Mouse (Mus musculus): ENCODE data around the gene Ovca2.
"Not testable (repeated sequence)": the region's sequence is repeated elsewhere in the genome, so short reads cannot be mapped to it uniquely, and the experiment has no call there.

Gene Ovca2

GRCm38 (mm10) chr11:75194850-75195461 lies 16.3 kb upstream of the Ovca2 start:
- no peak for DNase-seq (ENCODE audit: low read depth, low spot score)

- no peak for DNase-seq (ENCODE audit: low read depth, low spot score)
These were observed 15.7 kb upstream of the Ovca2 start for GRCm38 (mm10) chr11:75194121-75194849.

- DNase-seq (ENCODE audit: low read depth, low spot score), result no peak
These were observed 14.8 kb upstream of the Ovca2 start, which contains the start of gene Rtn4rl1 for GRCm38 (mm10) chr11:75193256-75194071. Rtn4rl1 (plus strand) TSS chr11:75193783.

DNA sequence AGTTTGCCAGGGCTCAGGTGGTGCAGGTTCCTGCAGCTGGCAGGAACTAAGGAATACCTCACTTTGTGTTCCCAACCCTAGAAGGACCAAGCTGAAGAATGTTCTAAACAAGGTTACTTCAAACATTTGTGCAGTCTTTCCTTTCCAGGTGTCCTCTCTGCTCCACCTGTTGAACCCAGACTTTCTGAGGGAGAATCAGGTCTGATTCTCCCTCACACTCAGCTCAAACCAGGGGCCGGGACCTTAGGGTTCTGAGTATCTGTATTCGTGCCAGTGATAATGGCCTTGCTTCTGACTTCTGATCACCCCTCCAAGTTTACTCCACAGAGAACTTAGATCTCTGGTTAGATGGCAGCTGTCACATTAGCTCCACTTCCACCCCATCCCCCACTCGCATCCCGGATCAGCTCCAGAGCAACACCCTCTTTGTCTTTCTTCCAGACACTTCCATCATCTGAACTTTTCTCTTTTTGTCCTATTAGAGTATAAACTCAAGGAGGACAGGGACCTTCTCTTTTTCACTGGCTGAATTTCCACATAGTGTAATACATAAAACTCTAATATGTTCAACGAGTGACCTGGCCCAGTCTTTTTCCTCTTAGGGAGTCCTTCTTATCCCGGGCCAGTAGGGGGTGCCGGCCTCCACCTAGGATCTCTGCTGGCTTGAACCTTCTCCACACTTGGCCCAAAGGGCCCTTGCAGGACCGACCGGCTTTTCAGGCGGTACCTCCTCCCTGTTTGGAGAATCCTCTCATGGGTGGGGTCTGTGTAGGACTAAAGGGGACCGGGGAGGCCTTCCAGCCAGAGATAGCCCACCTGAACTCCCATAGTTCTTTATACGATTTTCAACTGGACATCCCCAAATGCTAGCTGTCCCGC lies 13.9 kb upstream of the Ovca2 start:
- DNase-seq (ENCODE audit: low read depth, low spot score), result no peak

GRCm38 (mm10) chr11:75191841-75192240 lies 13.2 kb upstream of the Ovca2 start:
- no peak for DNase-seq (ENCODE audit: low read depth, low spot score)

GRCm38 (mm10) chr11:75190905-75191441 lies 12.3 kb upstream of the Ovca2 start, which contains the start of gene Dph1:
Dph1 (minus strand) TSS chr11:75191241.
- DNase-seq (ENCODE audit: low read depth, low spot score), result no peak

DNA sequence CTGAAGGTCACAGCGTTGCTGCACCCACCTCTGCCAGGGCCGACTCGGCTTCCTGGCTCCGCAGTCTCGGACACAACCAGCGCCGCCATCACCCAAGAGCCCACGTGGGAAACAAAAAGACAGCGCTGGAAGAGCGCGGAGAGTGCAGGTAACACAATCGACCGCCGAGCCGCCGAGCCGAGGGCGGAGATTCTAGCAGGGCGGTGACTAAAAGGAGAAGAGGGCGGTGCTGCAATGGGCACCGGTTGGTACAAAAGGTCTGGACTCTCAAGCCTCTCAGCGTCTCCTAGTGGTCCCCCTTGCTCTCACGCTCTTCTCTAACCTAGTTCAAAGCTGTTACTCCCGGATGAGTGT lies 11.7 kb upstream of the Ovca2 start:
- DNase-seq (ENCODE audit: low read depth, low spot score), result peak; percentile 75

DNA sequence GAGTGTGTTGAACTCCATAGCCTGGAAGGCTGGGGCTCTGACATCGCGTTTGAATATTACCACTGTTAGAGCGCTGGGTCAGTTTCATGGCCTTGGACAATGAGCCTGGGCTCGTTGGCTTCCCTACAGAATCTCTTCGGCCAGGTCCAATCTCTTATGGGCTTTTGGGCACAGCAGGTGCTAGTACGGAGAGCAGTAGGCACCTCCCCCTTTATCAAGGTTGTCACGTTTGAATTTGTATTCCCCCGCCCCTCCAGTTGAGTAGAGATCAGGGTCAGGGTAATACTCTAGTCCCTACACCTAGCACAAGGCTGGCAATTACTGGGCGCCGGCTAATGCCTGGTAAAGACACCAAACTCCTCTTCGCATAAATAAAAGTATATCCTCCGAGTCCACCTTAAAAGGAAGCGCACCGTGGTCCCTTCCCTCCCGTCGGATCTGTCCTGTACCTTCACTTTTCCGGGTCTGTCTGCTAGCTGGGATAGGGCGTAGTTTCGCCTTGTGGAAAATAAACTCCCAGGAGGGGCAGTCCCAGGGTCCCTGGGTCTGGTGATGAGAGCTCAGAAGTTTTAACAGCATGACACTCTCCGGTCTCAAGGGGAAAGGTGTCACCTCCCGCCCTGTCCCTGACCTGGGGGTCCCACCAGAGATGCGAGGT lies 11.2 kb upstream of the Ovca2 start:
- DNase-seq (ENCODE audit: low read depth, low spot score), result no peak

DNA sequence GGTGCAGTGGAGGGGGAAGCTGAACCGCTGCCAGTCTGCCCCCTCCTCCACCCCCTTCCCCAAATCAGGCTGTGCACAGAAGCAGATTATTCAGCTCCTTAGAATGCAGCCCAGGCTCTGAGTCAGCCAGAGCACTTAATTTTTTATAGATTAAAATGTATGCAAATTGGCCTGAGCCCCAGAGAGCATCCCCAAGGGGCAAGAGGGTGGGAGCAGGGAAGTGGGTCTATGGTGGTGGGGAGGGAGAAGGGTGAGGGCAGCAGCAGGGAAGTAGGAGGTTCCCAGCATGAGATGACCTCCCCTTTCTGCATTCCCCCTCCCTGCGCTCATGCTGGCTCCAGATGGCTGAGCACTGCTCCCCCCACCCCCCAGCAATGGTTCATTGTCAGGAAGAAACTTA lies 6.4 kb upstream of the Ovca2 start:
- DNase-seq (ENCODE audit: low read depth, low spot score), result no peak

DNA sequence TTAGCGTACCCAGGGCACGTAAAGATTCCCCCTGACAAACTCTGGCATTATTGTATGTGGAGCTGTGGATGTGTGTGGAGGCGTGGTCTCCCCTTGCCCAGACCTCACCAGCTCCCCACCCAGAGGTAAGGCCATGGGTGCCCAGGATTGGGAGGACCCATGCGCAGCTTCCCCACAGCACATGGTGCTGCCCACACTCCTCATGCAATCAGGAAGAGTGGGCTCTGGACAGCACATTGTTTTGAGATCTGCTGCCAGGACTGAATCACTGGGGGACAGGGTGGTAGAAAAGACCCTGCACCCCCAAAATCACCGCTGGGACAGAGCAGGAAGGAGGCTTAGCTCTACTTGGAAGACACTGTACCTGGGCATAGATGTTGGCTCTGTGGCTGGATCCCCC lies 5.9 kb upstream of the Ovca2 start:
- DNase-seq (ENCODE audit: low read depth, low spot score), result no peak

- no peak for DNase-seq (ENCODE audit: low read depth, low spot score)
These were observed 5.4 kb upstream of the Ovca2 start for GRCm38 (mm10) chr11:75183917-75184570.

DNA sequence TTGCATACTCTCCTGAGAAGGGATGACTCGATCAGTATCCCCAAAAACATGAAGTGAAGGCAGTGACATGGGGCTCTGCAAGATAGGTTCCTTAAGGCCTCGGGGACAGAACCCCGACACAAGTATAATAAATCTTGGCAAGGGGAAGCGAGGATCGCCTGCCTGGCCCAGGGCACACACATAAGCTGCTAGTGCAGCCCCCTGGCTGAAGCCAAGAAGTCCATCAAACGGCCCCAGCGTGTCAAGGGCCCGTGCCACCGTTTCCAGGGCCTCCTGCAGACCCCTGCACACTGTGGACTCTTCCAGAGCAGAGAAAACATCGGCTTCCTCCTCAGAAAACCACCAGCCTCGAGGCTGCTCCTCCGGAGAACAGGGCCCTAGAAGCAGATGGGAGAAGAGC lies 624 bp downstream of the Ovca2 start:
- DNase-seq (ENCODE audit: low read depth, low spot score), result no peak

GRCm38 (mm10) chr11:75174574-75174973 lies 4.1 kb downstream of the Ovca2 start:
- DNase-seq (ENCODE audit: low read depth, low spot score), result not testable (repeated sequence)

DNA sequence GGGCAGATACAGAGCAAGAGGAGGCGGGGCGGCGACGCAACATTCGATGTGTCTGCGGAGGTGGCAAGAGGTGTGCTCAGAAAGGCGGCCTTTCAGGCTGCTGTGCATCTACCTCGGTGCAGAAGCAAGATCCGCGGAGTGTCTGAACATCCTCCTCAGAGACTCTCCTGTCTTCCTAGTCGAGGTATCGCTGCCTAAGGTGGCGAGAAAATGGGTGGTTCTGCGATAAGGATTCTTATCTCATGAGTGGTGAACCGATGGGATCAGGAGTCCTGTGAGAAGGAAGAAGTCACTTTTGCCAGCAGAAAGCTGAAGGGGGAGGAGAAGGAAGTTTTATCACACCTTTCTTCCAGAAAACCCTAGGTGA lies 4.9 kb downstream of the Ovca2 start:
- DNase-seq (ENCODE audit: low read depth, low spot score), result no peak

- peak; percentile 78 for DNase-seq (ENCODE audit: low read depth, low spot score)
These were observed 5.4 kb downstream of the Ovca2 start for GRCm38 (mm10) chr11:75173095-75173798.

DNA sequence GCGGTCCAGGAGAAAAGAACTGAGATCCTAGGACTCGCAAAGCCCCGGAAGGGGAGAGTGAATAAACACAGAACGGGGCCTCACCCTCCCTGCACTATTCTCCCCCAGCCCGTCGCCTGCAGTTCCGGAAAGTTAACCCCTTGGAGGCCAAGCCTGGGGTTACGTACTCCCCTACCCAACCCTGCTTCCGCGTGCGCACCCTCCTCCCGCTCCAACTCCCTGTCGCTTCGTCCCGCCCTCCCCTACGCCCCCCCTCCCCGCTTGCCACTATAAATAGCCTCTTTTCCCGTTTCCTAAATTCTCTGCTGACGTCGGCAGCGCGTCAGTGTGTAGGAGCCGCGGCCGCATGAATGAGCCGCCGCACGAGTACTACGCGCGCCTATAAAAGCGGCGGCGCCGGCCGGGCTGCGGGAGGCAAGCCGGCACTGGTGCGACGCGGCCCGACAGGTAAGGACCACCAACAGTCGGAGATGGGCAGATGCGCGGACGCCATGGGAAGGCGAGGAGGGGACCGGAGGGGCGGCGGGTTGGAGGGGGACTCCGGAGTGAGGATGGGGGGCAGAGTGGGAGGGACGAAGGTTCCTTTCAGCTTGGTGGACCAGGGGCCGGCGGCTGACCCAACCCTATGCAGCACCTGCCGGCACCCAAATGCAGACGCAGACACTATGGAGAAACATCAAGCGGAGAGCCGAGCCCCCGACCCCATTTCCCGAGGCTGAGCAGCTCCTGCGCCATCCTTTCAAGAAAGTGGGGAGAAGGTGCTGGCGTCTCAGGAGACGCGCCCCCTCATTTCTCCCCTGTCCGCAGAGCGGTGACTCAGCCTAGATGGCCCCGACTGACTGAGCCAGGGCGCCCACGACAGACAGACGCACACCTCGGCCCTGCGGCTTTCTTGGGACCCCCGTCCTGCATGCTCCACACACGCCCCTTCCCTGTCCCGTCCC lies 6.2 kb downstream of the Ovca2 start:
- no peak for DNase-seq (ENCODE audit: low read depth, low spot score)

DNA sequence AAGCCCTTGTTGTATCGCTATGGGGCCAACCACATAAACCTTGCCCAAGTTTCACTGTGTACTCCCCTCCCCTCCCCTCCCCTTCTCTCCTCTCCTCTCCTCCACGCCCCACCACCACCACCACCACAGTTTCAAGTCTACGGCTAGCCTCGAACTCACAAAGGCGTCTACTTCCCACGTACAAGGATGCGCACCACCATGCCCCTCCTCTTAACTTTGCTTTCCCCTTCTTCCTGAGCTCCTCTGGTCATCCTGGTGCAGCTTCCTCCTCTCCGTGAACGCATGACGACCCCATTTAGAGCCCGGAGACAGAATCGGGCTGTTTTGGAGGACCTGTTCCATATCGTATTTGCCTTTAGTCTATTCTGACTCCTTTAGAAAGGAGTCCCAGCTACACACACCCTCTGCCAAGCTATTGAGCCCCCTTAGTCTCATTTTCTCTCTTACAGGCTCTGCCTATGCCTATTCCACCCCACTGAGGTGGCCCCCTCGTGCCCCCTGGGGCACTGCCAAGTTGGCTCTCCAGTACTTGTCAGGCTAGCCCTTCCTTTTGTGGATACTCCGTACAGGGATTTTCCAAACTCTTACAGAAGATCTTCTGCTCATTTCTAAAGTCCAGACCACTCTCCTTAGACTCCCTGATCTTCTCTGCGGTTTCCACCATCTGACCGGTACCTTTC lies 7.3 kb downstream of the Ovca2 start:
- DNase-seq (ENCODE audit: low read depth, low spot score), result no peak

All from embryo, embryonic 11.5 days (tissue).